Mouse (Mus musculus) left cerebral cortex, adult 11 months (tissue): ENCODE results near the gene Lhfpl1.
"Not testable (repeated sequence)": the region's sequence is repeated elsewhere in the genome, so short reads cannot be mapped to it uniquely, and the experiment has no call there.

ENCODE experiments used
- DNase-seq: peaks from one replicate; pipeline ENCODE4 v3.0.0; 2022; ENCODE audit warnings: low spot score

Gene Lhfpl1

DNA sequence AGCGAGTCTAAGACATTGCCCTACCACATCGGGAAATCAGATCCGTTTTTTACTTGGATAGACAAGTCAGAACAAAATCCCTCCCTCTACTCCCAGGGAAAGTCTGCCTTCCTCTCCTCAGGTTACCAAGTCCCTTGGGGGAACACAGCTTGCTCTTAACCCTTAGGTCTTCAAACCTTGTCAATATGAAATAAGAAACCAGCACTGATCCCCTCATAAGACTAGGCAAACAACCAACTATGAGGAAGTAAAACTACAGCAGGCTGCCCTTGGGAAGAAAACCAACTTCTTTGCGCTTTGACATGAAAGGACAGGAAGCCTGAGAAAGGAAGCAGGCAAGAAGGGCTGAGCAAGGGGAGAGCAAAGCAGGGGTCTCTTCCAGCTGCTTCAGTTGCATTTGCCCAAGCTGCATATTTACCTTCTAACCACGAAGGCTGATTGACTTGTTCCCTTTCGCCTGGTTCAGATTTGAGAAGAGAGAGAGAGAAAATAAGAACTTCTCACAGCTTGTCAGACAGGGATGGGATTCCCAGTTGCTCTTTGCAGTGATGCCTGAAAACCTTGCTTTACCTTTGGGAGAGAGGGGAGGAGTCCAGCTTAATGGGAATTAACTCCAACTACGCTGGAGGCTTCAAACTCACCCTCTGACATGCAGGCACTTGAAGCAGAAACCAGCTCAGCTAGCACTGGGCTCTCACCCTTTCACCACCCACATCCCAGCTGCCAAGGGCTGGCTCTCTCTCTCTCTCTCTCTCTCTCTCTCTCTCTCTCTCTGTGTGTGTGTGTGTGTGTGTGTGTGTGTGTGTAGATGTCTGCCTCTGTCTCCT is at the start of gene Lhfpl1:
Gene Lhfpl1 (minus strand): TSS at position 713 of the 827 bp plus-strand sequence.
- DNase-seq, result no peak

DNA sequence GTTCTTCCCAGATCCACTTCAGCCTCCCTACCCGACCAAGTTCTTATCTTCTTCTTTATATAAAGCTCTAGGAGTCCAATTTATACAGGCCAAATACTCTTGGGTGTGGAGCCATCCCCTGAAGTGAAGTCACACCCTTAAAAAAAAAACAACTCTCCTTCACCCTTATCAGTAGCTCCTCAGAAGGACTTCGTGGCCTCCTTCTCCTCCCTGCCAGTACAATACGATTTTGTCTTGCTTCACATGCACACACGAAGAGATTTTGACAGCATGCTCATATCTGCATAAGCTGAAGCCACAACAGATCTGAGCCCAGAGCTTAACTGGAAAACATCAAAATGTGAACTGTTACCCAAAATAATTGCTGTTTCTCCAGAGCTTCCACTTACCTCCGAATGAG is 22.9 kb upstream of the Lhfpl1 start:
- no peak for DNase-seq

DNA sequence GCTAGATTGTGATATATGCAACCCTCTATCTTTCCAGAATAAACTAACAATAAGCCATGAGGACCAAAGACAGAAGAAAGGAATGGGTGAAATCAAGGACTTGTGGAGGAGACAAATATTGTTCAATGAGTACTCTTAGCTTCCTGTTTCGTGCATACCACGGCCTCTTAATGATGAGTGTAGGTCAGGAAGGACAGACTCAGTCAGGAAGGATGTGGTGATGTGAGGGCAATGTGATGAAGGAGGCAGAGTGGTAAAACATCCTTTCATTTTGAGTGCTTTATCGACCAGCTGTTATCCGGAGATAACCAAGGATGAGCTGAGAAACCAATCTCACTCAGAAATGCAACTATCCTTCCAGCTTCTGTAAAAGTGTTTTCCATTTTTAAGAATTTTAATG is 13.6 kb upstream of the Lhfpl1 start:
- no peak for DNase-seq

DNA sequence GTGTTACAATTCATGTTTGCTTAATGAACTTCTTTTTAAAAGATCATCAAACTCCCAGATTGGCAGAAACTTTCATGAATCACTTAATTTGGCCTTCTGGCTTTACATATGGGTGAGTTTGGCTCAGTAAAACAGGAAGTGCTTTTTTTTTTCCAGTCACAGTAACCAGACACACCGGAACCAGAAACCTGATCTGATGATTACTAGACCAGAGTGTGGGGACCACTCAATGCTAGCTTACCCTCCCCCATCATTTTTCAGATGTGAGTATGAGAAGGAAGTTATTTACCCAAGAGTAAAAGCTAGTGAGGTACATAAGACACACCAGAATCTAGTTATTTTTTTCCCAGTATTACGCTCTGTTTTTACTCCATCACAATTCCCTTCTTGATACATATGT is 6.5 kb downstream of the Lhfpl1 start:
- no peak for DNase-seq

DNA sequence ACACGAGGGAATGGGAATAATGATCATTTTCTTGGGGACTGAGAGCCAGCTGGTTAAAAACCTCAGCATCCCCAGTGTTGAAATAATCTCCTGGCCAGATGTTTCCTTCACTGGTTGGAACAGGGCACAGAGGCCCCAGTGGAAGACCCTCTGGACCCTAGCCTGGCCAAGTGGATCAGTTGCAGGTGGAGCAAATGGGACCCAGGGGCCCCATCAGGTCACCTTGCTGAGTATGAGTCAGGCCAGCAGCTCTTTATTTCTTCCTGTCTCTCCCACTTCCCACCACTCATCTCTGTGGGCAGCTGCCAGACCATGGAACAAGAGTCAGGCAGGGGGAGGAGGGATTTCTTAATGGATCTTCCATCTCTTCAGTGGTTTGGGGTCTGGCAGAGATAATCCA is 12.7 kb downstream of the Lhfpl1 start:
- DNase-seq, result no peak

DNA sequence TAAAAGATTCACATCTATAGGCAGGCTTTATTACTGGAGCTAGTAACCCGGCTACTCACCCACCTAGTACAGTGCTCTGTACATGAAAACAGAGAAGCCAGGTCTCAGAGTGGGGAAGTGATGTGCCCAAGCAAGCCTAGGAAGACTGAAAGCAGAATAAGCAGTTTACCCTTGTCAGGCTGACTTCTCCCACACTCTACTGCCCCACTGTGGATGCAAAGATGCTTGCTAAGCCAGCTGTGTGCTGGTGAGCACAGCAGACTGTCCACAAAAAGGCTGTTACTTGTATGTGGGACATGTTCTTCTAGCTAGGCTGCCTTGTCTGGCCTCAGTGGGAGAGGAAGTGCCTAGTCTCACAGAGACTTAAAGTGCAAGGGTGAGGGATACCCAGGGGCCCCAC is 40.3 kb downstream of the Lhfpl1 start:
- no peak for DNase-seq

DNA sequence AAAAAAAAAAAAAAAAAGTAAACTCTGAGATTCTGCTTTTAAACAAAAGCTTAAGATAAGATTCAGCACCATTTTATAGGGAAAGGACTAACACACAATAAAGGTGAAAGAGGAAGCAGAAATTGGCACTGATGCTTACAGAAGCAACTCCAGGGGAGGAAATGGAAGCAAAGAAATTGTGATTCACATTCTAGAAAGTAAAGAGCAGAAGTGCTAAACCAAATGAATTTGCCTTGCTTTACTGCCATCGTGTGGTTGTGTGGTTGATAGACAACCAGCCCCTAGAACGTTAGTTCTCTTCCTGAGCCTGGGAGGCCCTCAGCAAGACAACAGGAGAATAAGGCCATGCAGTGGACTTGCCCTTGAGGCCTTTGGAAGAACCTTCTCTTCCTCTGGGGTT is 41.7 kb downstream of the Lhfpl1 start:
- peak; percentile 5 for DNase-seq

DNA sequence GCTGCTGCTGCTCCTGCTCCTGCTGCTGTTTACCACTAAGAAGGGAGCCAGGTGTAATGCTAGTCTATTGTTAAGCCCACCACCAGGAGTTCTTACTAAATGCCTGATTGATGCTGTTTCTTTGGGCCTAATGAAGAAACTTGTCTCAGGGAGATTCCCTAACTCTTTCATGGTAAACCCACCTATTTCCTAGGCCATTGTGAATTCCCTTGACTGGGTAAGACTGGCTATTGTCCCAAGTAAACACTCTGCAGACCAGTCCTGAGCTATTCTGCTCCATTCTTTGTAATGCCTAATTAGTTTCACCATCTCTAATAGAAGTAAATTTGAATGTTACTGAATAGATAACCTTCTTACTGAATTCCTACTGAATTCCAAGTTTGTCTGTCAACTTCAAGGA is 48.7 kb downstream of the Lhfpl1 start:
- not testable (repeated sequence) for DNase-seq

GRCm38 (mm10) chrX:145272209-145272608 is 76.7 kb downstream of the Lhfpl1 start:
- DNase-seq, result no peak

- no peak for DNase-seq
Measured at GRCm38 (mm10) chrX:145271768-145272167, 77.1 kb downstream of the Lhfpl1 start.

GRCm38 (mm10) chrX:145261803-145262202 is 87.1 kb downstream of the Lhfpl1 start:
- DNase-seq, result no peak
